Mouse (Mus musculus): ENCODE results near the gene Cmbl.

The Cmbl gene

DNA sequence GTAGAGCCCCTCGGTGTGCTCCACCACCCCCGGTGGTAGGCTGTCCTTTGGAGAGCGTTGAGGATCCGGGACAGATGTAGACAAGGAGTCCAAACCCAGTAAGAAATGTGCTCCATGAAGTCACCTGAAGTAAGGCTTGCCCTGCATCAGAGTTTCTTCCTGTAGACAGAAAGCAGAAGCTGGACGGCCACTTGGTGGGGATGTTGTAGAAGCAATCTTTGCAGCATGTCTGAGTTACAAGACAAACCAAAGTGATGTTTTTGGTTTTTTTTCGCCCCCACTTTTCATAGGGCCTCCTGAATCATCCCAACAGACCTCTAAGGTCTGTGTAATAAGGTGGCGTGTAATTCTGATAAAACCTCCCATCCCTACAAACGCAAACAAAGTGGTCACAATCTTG is 54.3 kb downstream of the Cmbl start:
- DNase-seq (ENCODE audit: low read depth, low spot score), result peak; percentile 42

DNA sequence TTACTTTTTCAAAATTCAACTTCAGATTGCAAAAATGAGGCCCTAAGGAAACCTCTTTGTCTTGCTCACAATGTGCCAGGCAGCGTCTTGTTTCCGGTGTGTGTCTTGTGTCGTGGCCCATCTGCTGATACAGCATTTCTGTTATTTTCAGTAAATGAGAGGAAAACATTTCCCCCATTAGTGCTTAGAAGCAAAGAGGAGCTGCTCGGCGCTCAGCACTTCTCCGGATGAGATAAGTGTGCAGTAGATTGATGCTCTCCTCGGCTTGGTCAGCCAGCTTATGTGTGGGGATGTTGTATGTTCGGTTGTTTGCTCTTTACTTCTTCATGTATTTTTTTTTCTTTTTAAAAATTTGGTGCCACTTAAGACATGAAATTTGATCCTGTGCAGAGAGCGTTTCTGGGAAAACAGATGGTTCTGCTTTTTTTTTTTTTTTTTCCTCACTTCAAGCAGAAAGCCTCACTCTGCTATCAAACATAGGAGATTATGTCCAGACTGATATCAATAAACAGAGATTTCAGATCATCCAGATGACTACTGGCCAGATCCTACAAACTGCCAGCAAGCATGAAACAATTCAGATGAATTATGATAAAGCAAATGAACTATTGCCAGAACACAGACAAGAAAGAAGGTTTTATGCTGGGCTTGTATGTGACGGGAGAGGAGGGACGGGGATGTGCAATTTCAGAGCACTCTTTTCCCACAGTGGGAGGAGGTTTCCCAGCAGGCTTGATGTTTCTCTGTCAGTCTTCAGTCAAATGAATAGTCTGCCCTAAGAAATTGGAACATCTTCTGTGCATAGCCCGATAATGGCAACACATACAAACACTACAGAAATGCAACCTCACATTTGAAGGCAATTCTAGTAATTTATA is 62.3 kb downstream of the Cmbl start:
- DNase-seq (ENCODE audit: low read depth, low spot score), result no peak

DNA sequence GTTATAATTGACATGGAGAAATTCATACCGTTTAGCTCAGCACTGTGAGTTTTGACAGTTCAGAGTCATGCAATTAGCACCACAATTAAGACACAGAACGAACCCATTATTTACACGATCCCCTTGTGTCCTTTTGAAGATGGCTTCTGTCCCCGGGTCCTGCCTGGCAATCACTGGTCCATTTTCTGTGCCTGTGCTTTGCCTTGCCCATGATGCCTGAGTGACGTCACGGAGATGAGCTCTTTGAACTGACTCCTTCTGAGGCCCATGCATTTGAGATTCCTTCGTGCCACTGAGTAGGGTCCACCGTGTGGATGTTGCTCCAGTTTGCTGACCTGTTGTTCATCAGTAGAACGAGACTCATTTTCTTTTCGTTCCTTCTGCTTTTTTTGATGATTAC is 63.0 kb downstream of the Cmbl start:
- no peak for DNase-seq (ENCODE audit: low read depth, low spot score)

DNA sequence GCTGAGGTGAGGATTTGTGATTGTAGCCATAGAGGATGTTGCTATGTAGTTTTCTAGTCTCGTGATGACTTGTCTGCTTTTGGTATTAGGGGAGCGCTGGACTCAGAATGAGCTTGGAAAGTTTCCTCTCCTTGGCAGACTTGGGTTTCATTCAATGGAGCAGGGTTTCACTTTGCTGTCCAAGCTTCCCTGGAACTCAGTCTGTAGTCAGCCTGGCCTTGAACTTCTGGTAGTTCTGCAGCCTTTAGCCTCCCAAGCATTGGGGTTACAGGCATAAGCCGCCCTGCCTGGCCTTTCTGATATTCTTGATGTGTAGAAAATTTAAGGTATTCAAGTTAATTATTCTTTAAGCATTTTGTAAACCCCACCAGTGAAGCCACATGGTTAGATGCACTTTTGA is 64.4 kb downstream of the Cmbl start:
- no peak for DNase-seq (ENCODE audit: low read depth, low spot score)

DNA sequence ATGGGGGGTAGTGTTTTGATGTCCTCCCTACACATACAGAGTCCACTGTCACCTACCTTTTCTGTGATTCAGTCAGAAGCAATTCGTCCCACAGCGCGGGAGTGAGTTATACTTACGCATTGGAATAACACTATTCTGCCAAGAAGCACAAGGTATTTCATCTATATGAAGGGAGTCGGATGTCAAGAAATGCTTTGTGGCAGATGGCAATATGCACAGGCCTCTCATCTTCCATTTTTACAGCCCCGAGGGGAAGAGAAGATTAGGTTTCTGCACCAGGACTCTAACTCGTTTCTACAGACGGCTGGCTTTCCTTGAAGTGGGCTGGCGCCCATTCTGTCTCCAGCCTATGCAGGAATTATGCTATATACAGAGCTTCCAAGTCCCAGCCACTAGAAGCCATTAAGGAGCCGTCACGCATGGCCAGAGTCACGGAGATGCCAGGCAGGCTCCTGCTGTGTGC is 66.2 kb downstream of the Cmbl start:
- no peak for DNase-seq (ENCODE audit: low read depth, low spot score)

DNA sequence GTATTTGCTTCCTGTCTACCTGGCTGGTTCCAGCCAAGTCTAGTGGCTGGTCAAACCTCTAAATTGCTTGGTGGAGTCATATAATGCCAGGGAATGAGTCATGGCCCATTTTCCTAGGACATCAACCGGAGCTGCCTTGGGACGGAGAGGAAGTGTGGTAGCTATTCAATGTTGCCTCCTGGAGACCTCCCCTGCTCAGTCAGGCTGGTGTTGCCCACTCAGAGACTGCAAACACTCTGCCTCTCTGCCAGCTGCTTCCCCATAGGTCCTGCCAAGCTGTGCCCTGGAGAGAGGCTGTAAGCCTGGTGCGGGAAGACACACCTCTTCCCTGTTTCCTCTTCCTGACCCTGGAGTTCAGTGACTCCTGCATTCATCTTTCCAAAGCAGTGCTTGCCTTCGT is 67.3 kb downstream of the Cmbl start:
- DNase-seq (ENCODE audit: low read depth, low spot score), result no peak

DNA sequence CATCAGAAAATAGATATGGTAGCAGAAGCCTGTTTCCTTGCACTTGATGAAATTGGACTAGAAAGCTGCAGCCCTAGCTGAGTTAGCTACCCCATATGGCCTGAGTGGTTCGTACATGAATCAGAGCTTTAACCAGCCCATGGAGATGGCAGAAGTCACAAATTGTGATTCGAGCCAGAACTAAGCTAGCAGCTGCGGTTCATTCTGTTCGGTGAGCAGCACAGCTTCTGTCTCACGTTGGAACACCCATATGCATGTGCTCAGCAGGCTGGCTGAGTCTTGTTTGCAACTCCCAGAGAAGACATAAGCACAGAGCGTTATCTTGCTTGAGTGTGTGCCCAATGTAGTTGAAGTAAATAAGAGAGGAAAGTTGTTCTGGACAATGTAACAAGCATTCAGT is 69.4 kb downstream of the Cmbl start:
- no peak for DNase-seq (ENCODE audit: low read depth, low spot score)

DNA sequence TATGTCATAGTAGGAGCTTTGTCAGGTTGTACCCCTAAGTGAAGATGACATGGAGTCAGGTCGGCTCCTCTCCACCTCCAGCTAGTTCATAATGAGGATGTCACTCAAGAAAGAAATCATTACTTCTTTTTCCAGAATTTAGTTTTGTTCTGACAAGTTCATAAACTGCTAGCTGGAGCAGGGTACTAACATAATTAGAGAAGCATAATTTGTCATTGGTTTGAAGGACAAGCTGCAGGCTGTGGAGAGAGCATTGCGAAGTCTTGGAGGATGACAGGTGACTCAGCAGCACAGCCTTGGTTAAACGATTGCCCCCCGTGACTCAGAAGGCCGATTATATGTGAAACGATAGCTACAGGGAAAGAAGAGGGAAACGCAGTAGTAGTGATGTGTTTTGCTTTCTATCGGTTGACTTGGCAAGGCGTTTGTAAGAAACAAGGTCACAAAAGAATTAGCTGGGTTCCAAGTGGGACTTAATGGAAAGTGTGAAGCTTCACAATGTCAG is 71.0 kb downstream of the Cmbl start:
- no peak for DNase-seq (ENCODE audit: low read depth, low spot score)
